Mouse (Mus musculus): ENCODE measurements at regions not wholly inside any gene's neighbourhood (a gene's known extent, or its start where the extent isn't known, plus 50 kb on each side); places are given as distances from the start of the nearest gene placed in this dataset.

DNA sequence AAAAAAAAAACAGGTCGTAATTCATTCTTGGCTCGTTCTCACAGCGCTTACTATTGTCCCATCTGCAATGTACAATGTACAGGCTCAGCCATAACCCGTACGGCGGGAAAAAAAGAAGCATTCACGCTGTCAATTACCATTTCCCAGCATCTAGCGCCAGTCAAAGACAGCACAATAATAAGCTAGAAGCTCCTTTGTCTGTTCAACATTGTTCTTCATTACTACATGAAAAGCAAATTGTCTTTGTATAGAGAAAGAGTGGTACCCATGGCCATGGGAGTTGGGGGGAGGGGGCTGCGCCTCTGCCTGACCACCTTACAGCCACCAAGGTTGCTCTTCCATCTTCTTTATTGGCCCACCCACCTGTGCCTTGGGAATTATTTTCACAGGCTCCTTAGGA, 99.7 kb upstream of the Id4 start:
- TF ChIP-seq CTCF (IDR thresholded peaks at IDR 0.05; ENCODE audit: borderline replicate concordance, insufficient read depth, low read length) (no peak), POLR2A (IDR thresholded peaks at IDR 0.05; ENCODE audit: low read depth, low read length) (no peak)
